Mouse (Mus musculus): ENCODE measurements around the gene Apba2.
A peak's percentile ranks its signal among the peaks of the same experiment; 100 is the strongest.

Apba2 gene

DNA sequence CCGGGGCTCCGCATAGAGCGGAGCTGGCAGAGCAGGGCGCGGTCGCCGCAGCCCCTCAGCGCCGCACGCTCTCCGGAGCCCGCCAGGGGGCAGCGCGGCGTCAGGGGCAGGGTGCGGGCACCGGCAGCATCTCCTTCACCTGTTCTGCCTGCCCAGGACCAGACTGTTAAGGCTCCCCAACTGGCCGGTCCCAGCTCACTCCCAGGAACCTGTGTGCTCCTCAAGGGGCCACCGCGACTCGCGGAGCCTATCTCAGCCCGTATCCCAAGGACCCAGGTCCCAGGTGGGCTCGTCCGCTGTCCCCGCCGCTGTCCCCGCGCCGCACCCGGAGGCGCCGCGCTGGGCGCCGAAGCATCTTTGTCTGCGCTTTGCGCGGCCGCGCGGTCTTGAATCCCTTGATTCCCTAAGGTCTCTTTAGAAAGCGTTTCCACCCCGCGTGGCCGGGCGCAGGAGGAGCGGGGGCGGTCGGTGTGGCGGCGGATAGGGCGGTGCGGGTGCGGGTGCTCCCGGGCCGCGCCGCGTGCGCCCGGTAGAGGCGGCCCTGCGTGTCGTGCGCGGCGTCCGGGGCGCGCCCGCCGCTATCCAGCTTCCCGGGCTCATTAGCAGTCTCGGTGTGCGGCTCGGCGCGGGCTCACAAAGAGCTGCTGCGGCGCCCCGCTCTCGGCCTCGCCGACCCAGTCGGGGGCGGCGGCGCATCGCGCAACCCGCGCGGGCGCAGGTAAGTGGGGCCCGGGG, at the start of gene Apba2:
Apba2 (plus strand) TSS at position 171 of the 735 bp plus-strand sequence.
- peak; percentile 57 for DNase-seq

DNA sequence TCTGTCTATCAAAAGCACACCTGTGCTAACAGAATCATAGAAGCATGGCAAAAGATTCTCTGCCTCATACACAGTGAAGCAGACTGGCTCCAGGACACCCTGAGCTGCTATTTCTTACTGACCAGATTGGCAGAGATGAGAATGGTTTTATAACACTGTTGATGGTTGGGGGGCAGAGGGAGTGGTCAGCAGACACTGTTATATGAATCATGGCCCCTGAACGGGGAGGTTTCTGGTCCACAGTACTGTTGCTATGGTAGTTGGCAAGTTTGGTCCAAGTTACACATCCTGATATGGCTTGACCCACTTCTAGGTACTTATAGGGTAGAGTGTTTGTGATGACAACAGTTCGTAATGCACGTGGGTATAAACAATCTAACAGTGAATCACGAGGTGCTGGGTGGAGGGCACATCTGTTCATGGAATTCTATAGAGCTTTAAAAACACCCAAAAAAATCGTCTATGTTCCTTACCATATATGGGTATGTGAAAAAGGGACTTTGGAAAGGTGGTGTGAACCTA, 49.6 kb upstream of the Apba2 start:
- DNase-seq, result no peak

DNA sequence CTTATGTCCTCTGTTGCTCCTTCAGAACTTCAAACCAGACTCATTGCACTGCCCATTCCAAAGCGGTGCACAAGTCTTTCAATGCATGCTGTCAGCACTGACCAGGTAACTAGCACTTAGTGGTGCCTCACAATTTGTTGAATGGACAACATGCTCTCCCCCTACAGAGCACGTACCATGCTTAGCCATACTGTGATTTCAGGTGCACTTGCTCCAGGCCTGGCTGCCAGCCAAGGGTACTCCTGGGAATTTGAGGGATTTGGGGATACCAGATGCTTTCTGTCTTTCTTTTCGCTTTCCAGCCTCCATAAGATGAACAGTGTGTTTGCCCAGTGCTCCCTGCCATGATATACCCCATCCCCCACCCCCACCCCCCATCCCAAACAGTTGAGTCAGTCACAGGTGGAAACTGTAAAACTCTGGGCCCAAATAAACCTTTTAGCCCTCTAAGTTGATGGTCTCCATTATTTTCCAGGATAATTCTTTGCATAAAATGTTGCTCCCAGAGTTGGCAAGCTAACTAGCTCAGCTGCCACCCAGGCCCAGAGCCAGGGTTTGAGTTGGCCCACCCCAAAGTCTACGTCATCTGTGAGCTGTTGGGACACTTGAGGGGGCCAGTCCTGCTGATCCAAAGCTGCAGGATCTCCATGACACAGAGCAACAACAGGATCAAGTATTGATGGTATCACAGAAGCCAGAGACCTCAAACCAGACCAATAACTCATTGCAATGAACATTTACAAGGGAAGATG, 48.9 kb upstream of the Apba2 start:
- DNase-seq, result no peak

DNA sequence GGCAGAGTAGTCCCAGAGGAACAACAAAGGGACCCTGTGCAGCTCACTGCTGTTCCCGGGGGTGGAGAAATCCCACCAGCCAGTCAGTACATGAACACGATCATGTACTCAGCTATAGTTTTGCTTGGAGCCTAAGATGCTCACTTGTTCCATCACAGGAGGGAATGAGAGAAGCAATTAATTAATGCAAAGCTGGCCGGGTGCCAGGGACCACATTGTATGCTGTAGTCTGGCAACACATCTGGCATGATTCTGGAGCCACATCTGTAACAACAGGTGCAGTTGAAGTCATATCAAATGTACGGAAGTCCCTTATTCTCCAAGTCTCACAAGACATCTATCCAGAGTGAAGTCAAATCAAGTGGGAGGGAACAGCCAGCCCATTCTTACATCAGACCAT, 45.3 kb upstream of the Apba2 start:
- no peak for DNase-seq

DNA sequence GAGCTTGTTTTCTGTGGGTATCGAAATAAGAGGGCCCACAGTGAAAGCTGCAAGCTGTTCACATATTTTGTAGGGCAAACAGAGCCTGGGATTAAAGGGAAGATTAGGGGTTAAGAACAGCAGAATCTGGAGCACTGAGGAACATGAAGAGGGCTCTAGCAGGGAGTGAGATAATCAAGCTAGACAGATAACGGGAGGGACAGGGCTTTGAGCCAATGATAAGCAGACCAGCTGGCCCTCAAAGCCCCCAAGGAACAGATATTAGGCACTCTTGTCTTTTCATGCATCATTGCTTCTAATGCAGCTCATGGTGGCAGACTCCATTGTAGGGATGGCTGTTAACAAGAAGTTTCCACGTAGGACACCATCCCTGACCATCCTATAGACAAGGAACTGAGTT, 44.8 kb upstream of the Apba2 start:
- no peak for DNase-seq

DNA sequence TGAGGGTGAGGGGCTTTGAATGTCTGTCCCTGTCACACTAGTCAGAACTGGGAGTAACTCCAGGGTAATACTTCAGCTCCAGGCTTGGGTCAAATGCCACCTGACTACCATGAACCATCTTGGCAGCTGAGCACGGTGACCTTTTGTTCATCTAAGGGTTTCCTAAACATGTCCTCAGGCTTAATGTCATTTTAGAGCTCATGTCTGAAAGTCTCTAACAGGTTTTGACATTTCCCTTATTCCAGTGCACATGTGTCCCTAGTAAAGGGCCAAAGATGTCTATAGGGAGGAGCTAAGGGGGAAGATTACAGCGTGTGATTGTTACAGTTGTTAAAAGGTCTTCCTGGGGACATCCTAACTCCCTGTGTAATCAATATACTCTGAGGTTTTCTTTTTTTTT, 43.7 kb upstream of the Apba2 start:
- DNase-seq, result no peak

DNA sequence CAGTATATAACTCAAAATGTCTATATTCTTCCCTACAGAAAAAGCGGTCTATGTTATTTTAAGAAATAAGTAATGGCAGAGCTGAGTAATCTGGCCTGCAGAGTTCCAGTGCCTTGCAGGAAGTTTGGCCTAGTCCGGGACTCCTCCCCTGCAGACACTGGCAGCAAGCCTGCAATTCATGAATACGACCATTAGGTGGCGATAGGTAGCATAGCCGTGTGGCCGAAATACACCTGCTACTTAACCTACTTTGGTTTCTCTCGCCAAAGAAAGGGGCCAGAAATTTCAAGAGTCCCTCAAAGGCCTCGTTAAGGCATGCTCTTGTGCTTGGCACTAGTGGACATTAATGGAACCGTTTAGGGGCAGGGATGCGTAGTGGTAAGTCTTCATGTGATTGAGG, 4.1 kb upstream of the Apba2 start:
- peak; percentile 45 for DNase-seq

DNA sequence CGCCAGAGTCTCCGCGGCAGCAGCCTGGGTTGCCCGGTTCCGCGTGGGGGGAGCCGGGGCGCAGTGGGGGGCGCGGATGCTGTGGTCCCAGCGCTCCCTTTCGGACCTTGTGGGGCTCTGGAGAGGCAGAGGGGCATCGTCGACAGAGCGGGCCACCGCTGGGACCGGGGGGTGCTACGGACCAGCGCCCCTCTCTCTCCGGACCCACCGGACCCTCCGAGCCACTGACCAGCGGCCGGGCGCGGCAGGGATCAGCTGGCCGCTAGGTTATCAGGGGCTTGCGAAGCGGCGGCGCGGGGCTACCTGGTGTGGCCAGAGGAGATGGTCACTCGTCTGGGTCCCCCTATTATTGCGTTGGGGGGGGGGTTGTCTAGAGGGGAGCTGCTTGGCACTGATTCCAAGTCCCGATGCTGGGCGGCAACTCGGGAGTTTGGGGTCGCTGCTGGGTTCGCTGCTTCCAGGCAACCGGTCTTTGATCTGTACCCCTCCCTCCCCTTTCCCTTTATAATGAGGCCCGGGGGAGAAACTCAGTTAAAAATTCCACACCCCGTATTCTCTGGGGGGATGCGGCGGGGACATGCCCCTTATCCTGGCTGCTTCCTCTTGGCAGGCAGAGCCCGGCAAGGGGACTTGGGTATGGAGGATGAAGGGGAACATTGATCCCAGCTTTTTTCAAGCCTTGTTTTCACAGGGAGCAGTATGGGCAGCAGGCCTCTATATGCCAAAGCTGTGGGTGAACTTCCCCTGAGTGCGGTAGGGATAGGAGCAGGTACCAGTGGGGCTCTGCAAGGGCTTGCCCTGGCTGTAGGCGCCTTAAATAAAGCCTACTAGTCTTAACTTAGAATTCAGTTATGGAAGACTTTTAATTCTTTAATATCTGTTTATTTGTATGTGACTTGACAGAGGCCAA, 1.0 kb downstream of the Apba2 start:
- no peak for DNase-seq

DNA sequence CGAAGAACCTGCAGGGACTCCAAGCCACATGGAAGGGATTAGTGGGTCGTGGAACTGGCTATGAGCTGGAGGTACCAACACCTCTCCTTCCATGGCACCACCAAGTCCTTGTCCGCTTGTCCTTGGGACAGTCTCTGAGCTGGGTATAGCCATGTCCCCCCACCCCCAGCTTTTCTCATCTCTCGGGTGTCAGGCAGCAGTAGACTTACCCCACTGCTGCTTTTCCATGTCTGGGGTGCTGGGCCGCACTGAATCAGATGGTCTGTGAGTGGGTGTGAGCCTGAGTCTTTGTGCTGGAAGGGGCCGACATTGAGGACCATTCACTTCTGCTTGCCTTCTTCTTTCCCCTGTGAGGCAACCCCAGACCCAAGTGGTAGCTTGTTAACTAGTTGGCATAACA, 2.1 kb downstream of the Apba2 start:
- DNase-seq, result no peak

DNA sequence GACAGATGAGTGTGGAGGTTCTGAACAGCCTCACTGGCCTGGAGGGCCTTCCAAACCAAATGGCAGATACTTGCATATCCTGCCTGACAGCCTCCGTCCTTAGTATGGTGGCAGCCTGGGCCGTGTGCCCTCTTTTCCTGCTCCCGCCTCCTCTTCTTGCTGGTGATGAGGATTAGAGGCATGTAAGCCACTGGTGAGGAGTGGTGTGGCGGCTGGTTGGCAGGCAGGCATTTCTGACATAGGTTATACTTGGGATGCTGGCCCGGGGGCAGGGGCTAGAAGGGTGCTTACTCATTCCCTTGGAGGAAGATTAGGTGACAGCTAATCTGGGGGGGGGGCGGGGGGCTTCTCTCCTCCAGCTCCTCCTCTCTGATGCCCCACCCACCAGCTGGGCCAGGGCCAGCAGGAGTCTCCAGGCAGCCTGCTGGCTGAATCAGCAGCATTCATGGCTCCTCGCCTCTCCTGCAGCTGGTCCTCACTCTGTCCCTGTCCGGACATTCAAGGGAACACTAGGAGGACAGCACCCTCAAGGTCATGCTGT, 3.3 kb downstream of the Apba2 start:
- no peak for DNase-seq

DNA sequence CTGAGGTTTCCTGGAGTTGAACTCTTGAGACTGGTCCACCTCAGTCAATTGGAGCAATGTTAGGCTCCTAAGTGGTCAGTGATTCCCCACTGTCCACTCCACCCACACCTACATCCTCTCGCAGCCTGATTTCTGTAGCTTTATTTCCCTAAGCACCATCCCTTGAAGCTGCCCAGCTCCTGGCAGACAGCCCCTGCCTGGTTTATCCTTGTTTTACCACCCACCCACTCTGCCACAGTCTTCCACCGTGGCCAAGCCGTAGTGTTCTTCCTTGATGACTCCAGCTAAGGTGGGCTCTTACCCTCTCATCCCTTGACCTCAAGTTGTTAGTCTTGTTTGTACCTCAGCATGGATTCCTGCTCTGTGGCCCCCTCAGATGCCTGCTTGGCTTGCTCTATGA, 4.1 kb downstream of the Apba2 start:
- DNase-seq, result no peak

DNA sequence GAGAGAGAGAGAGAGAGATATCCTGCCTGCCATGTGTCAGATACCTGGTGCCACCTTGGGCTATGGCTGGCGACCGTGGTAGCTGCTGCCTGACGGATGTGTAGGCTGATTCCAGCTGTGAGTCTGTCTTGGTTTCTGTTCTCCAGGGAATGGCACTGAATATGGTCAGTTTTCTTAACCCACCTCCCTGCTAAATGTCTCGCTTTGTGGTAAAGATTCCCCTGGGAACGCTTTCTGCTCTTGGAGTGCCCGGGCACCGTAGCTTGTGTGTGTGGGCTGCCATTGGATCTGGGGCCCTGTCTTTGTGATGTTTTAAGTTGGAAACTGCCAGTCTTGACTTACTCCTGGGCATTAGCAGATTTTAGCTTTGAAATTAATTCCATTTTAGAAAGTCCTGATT, 7.3 kb downstream of the Apba2 start:
- no peak for DNase-seq

DNA sequence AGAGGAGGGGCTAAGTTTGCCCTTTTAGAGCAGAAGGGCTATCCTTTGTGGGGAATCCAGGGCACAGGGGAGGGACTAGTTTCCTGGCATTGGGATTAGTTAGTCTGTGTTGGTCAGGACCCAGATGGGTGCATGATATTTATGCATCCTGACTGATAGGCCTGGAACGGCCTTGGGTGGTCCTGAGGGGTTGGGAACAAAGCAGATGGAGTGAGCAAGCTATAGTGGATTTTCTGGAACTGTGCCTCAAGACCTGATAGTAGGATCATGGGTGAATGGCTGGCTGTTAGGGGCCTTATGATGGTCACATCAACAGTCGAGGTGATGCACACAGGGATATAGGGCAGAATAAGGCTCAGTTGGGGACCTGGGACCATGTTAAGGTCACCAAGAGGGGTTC, 8.4 kb downstream of the Apba2 start:
- DNase-seq, result no peak

DNA sequence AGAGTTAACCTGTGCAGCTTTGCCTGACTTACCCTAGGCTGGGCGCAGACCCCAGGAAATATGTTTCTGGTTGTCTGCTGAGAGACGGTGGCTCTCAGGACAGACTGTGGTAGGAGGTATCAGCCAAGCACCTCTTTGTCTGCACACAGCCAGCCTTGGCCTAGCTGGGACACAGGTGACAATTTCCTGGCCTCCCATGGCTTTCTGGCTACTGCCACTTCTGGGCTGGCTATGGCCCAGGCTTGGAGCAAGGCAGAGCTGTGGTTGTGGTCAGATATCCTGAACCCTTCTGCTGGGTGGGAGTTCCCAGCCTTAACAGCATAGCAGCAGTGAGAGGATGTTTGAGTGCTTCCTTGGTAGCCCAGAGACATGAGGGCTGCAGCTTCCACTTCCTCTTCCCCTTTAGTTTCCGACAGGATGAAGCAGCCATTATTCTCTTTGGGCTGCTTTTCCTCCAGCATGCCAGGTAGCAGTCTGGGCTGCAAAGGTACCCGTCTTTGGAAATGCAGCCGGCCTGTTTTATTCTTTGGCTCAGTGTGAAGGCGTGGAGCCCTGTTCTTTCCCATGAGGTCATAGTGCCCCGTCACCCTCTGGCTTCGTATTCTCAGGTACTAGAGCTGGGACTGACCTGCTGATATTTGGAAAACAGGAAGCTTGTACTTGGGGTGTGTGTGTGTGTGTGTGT, 9.2 kb downstream of the Apba2 start:
- DNase-seq, result no peak

DNA sequence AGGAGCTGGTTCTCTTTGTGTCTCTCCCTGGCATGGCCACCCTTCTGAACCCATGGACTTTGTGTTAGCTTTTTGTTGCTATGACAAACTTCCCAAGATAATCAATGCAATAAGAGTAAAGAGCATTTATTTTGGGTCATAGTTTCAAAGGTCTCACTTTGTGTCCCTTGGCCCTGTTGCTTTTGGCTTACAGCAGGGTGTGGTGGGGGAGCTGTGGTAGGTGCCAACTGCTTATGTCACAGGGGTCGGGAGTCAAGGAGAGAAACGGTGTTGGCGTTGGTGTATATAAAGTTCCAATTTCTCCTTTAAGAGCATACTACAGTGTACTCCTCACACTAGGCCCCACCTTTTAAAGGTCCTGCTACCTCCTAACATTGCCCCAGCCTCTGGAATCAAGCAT, 12.1 kb downstream of the Apba2 start:
- no peak for DNase-seq

DNA sequence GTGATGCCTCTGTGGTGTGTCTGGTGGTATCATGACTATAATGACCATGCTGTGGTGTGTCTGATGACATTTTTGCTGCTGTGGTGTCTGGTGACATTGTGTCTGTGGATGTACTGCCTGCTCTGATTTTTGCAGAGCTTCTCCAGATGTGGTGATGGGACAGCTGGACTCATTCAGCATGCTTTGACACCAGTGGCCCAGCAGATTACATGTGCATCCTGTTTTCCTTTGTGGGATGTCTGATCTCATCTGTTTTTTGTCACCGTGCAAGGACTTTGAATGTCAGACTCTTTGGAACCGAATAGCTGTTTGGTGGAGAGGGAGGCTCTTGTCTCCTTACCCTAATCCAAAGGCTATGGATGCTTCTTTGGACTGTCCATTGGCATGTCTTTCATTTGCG, 13.8 kb downstream of the Apba2 start:
- no peak for DNase-seq

DNA sequence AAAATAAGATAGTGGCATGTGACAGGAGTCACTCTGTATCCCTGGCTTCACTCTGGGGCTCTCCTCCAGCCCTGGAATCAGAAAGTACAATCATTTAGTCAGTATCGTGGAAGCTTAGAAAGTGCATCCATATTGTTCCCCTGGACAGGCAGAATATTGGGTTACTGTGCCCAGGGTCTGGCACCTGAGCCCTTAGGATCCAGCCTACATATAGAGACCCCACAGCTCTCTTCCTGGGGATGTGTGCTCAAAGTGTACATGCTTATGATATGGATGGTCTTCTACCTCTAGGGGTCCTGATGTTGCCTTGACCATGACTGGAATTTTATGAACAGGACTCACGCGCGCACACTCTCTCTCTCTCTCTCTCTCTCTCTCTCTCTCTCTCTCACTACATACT, 14.4 kb downstream of the Apba2 start:
- no peak for DNase-seq

DNA sequence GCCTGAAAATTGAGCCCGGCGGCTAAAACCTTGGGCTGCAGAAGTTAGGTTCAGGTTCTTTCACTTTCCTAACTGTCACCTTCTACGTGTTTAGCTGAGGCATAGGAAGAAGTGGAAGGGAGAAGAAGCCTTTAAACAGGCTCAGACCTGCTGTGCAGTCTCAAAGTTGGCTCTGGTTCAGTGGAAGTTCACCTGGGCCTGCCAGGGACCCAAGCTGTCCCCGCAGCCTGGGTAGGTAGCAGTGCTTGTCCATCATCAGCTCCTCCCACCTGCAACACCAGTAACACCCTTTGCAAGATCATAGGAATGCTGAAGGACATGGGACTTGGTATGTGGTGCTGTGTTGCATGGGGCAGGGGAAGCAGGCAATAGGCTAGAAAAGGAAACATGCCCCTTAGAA, 17.6 kb downstream of the Apba2 start:
- DNase-seq, result no peak

DNA sequence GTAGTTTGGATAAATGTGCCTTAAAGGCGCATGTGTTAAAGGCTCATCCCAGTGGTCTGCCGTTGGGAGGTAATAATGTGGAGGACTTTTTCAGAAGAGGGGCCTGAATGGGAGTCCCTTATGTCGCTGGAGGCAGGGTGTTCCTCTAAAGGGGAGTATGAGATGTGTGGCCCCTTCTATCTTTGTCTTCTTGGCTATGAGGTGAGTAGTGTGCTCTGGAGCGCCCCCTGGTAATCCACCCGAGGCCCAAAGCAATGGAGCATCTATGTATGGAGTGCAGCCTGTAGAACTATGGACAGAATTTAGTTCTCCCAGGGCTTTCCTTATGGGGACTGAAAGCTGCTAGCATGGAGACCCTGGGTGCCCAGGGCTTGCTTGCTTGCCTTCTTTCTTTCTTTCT, 18.0 kb downstream of the Apba2 start:
- DNase-seq, result peak; percentile 26

DNA sequence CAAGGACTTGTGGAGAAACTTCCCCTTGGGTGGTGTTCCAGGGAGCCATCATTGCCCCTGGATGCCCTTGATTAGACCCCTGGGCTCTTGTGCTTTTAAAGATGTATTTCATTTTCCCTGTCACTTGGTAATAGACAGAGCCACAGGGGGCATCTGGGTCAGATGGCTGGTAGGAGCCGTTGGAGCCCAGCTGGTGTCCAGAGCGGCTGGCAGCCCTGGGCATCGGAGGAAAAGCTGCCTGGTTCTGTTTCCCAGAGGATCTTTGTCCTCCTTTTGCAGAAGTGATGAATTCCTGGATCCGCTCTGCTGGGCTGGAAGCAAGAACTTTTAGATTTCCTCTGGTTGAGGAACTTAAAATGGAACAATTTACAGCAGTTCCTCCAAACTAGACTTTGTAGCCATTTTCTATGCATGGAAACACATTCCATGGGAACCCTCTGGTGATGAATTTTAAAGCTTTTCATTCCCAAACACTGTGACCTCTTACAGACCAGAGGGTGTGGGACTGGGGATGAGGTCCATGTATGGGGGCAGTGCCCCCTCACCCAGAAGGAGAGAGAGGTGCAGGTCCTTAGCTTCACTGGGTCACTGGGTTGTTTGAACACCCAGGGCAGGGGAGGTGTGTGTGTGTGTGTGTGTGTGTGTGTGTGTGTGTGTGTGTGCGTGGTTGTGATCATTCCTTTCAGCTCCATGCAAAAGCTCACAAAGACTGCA, 20.3 kb downstream of the Apba2 start:
- DNase-seq, result no peak

DNA sequence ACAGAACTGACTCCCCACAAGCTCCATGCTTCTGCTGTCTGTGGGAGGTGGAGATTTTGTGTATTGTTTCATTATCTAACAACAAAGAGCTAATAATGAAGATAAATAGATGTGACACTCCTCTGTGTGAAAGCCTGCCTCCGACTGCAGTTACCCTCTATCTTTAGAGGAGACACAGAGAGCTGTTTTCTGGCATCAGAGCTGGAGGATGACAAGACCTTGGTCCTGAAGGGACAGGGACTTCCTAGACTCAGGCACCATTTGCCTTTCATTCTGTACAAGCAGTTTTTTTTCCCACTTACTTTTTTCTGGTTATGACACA, 20.9 kb downstream of the Apba2 start:
- no peak for DNase-seq

DNA sequence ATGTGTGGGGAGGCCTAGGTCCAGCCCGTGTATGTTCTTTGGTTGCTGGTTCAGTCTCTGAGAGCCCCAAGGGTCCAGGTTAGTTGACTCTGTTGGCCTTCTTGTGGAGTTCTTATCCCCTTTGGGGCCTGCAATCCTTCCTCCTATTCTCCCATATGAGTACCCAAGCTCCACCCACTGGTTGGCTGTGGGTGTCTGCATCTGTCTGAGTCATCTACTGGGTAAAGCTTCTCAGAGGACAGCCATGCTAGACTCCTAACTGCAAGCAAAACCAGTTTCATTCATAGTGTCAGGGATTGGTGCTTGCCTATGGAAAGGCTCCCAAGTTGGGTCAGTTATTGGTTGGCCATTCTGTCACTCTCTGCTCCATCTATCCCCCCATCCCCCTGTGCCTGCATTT, 29.8 kb downstream of the Apba2 start:
- no peak for DNase-seq
